In genomic region chr9:9582301-9583010, GRCm38 (mm10) we compare ENCODE assay signal across 18 mouse cellular contexts.
DNase-seq lines count a peak whose midpoint lies in the region; ATAC-seq lines count a peak whose summit lies in the region.
"Had no signal": no experiment of that assay in that cellular context is flagged by ENCODE, and none has a peak within 500 bp of the region (broad histone marks: within the 10 kb centered on the region; RNA-seq: fewer than 3 reads in every experiment).

No protein-coding gene starts in this region.

- no peak for DNase-seq in hindbrain, embryonic 14.5 days (ENCODE audit: low spot score)
- peak; percentile 32 for DNase-seq in cerebellum, adult 11 months
- DNase-seq in cerebellum, adult 8-10 months: peak; percentile 41
- no peak for DNase-seq in urinary bladder, adult 18-20 months (ENCODE audit: low spot score in 2 of 2)
- DNase-seq in thymus, postnatal 10 days (ENCODE audit: low spot score in 2 of 2): no peak
- DNase-seq: gastrocnemius, adult 2 months; kidney, postnatal 4 days; liver, embryonic 13.5 days; lung, embryonic 14.5 days; lung, postnatal 36 days; retina, postnatal 1 day; thymus, postnatal 4 days had no signal

- H3K36me3 ChIP-seq in hindbrain, embryonic 16.5 days (ENCODE audit: control insufficient read depth, insufficient read depth, low read length): no peaks in the 10 kb centered on the region
- no peaks in the 10 kb centered on the region for H3K36me3 ChIP-seq in hindbrain, embryonic 14.5 days (replicated peaks; ENCODE audit: control insufficient read depth, insufficient read depth)
- H3K36me3 ChIP-seq in forebrain, embryonic 16.5 days (ENCODE audit: control insufficient read depth, insufficient read depth): no peaks in the 10 kb centered on the region
- H3K36me3 ChIP-seq: kidney, embryonic 15.5 days; limb, embryonic 13.5 days; liver, embryonic 13.5 days had no signal

- 72% methylated on average over 3 of the region's 3 CpGs for WGBS in hindbrain, embryonic 16.5 days
- 88% methylated on average over 3 of the region's 3 CpGs for WGBS in hindbrain, embryonic 14.5 days
- WGBS in forebrain, embryonic 16.5 days: 77% methylated on average over 3 of the region's 3 CpGs

- H3K9me3 ChIP-seq in hindbrain, embryonic 16.5 days (ENCODE audit: control insufficient read depth, low read length): no peaks in the 10 kb centered on the region
- H3K9me3 ChIP-seq in hindbrain, embryonic 14.5 days (ENCODE audit: control insufficient read depth, low read length): no peaks in the 10 kb centered on the region
- H3K9me3 ChIP-seq in forebrain, embryonic 16.5 days (ENCODE audit: control insufficient read depth, low read length): no peaks in the 10 kb centered on the region
- H3K9me3 ChIP-seq: kidney, embryonic 15.5 days; limb, embryonic 13.5 days; liver, embryonic 13.5 days had no signal

- peak; percentile 77 for ATAC-seq in hindbrain, embryonic 16.5 days
- no peak for ATAC-seq in hindbrain, embryonic 14.5 days (ENCODE audit: low FRiP score)
- peak; percentile 46 for ATAC-seq in forebrain, embryonic 16.5 days
- ATAC-seq: intestine, postnatal 0 days had no signal

- no peak overlapping the region for H3K4me2 ChIP-seq in hindbrain, embryonic 16.5 days (ENCODE audit: low read length)
- H3K4me2 ChIP-seq in hindbrain, embryonic 14.5 days (replicated peaks): no peak overlapping the region
- H3K4me2 ChIP-seq in forebrain, embryonic 16.5 days (ENCODE audit: low read length): no peak overlapping the region
- H3K4me2 ChIP-seq: heart, embryonic 11.5 days; kidney, embryonic 15.5 days; limb, embryonic 13.5 days; liver, embryonic 13.5 days; lung, embryonic 14.5 days had no signal

- H3K4me1 ChIP-seq in hindbrain, embryonic 16.5 days (ENCODE audit: control insufficient read depth, insufficient read depth, low read depth, low read length): no peaks in the 10 kb centered on the region
- no peaks in the 10 kb centered on the region for H3K4me1 ChIP-seq in hindbrain, embryonic 14.5 days (replicated peaks; ENCODE audit: control insufficient read depth, insufficient read depth, low read length)
- H3K4me1 ChIP-seq in forebrain, embryonic 16.5 days (replicated peaks; ENCODE audit: control insufficient read depth, insufficient read depth, low read length): peaks cover 7% of the 10 kb centered on the region
- H3K4me1 ChIP-seq: kidney, embryonic 15.5 days; limb, embryonic 13.5 days; liver, embryonic 13.5 days had no signal

- H3K27ac ChIP-seq in hindbrain, embryonic 16.5 days (ENCODE audit: low read depth, low read length): no peak overlapping the region
- no peak overlapping the region for H3K27ac ChIP-seq in hindbrain, embryonic 14.5 days
- H3K27ac ChIP-seq in forebrain, embryonic 16.5 days (ENCODE audit: low read length): peak overlapping the region; percentile 81
- H3K27ac ChIP-seq: gastrocnemius, adult 2 months; kidney, embryonic 15.5 days; limb, embryonic 13.5 days; liver, embryonic 13.5 days had no signal

- H3K27me3 ChIP-seq in hindbrain, embryonic 16.5 days (replicated peaks; ENCODE audit: control insufficient read depth, insufficient read depth, low read length): no peaks in the 10 kb centered on the region
- no peaks in the 10 kb centered on the region for H3K27me3 ChIP-seq in hindbrain, embryonic 14.5 days (ENCODE audit: control insufficient read depth, insufficient read depth, low read length)
- H3K27me3 ChIP-seq in forebrain, embryonic 16.5 days (replicated peaks; ENCODE audit: control insufficient read depth, insufficient read depth, low read length): no peaks in the 10 kb centered on the region
- H3K27me3 ChIP-seq: kidney, embryonic 15.5 days; limb, embryonic 13.5 days; liver, embryonic 13.5 days had no signal

- H3K9ac ChIP-seq in hindbrain, embryonic 16.5 days (ENCODE audit: low read depth, low read length): no peak overlapping the region
- no peak overlapping the region for H3K9ac ChIP-seq in hindbrain, embryonic 14.5 days
- H3K9ac ChIP-seq in forebrain, embryonic 16.5 days (replicated peaks; ENCODE audit: low read depth, low read length): no peak overlapping the region
- H3K9ac ChIP-seq: kidney, embryonic 15.5 days; limb, embryonic 13.5 days; liver, embryonic 13.5 days; lung, embryonic 14.5 days had no signal

- H3K4me3 ChIP-seq in hindbrain, embryonic 16.5 days (ENCODE audit: low read length): no peak overlapping the region
- no peak overlapping the region for H3K4me3 ChIP-seq in hindbrain, embryonic 14.5 days (replicated peaks; ENCODE audit: low read length)
- no peak overlapping the region for H3K4me3 ChIP-seq in forebrain, embryonic 16.5 days (replicated peaks; ENCODE audit: low read length)
- H3K4me3 ChIP-seq: gastrocnemius, adult 2 months; kidney, embryonic 15.5 days; limb, embryonic 13.5 days; liver, embryonic 13.5 days had no signal

Comparison
In these comparisons a context has a peak if more than half of its experiments do, and no peak if none do; other contexts are left out.
1. DNase-seq: peak in cerebellum, adult 11 months (single experiment) and cerebellum, adult 8-10 months (single experiment); none in hindbrain, embryonic 14.5 days (single experiment), urinary bladder, adult 18-20 months (0 of 2) and thymus, postnatal 10 days (0 of 2).